Mouse (Mus musculus) kidney, postnatal 4 days (tissue): ENCODE data around the gene 1700016K19Rik.
A peak's percentile ranks its signal among the peaks of the same experiment; 100 is the strongest.
"Not testable (repeated sequence)": the region's sequence is repeated elsewhere in the genome, so short reads cannot be mapped to it uniquely, and the experiment has no call there.

Source experiments
- DNase-seq, 2 experiments: peaks; one replicate each; pipeline ENCODE4 v3.0.0; 2021; ENCODE audit warnings: mixed read lengths in 2 of 2

1700016K19Rik gene

GRCm38 (mm10) chr11:75990965-75991835 is 8.5 kb upstream of the 1700016K19Rik start:
- no peak for DNase-seq

GRCm38 (mm10) chr11:75991911-75992310 is 7.8 kb upstream of the 1700016K19Rik start:
- no peak for DNase-seq

DNA sequence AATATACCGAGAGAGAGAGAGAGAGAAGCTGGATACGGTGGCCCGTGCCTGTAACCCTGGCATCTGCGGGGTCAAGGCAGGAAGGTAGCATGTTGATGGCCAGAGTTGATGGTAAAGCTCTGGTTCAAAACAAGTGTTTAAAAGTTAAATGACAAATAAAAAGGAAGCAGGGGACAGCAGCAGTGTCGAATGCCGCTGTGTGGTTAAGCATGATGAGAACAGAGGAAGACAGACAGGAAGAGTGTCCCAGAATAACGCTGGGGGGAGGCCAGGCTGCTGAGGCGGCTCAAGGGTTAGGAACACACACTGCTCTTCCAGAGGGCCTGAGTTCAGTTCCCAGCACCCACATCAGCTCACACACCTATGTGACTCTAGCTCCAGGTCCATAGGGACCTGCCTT is 7.2 kb upstream of the 1700016K19Rik start:
- no peak for DNase-seq

GRCm38 (mm10) chr11:75994357-75994756 is 5.4 kb upstream of the 1700016K19Rik start:
- peak in 1 of 2 experiments; percentile 35 for DNase-seq

DNA sequence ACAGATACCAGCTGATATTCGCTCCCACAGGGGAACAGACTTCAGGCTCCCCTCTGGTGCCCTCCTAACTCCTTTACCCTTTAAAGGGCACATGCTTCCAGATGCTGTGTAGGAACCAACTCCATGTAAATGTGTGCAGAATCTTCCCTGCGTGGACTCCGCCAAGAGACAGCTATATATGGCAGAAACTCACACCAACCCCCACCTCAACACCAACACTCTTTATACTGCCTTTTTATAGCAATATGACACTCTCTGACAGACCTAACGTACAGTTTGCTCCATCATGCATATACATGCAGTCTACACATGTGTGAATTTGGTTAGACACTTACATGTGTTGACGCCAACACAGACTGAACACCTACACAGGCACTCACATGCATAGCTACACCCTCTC is 989 bp downstream of the 1700016K19Rik start:
- no peak for DNase-seq

- peak; percentile 47 to 55 for DNase-seq
Observed at GRCm38 (mm10) chr11:76001237-76001878, 1.6 kb downstream of the 1700016K19Rik start.

DNA sequence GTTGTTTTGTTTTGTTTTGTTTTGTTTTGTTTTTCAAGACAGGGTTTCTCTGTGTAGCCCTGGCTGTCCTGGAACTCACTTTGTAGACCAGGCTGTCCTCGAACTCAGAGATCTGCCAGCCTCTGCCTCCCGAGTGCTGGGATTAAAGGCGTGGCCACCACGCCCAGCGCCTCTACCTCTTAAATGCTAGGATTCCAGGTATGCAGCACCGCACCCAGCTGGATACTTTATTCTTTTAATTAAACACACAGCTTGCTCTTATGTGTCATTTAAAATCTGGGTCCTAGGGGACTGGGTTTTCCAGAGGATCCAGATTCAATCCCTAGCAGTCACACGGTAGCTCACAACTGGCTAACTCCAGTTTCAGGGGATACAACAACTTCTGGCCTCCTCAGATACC is 4.6 kb downstream of the 1700016K19Rik start:
- DNase-seq: not testable (repeated sequence)

DNA sequence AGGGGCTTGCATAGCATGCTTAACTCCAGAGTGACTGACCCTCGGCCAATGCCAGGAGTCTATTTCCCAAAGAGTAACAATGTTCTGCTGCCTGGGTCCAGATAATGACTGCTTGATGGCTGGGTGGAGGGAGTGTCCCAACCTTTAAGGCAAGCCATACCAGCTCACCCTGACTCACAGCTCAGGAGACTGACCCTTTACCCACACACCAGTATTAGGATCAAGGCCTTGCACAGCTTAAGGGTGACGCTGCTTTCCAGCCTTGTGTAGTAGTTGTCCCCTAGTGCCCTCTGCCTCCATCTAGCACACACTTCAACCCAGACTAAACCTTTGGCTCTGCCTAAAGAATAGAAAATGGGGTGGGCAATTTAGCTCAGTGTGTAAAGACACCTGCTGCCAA is 8.4 kb downstream of the 1700016K19Rik start:
- no peak for DNase-seq

DNA sequence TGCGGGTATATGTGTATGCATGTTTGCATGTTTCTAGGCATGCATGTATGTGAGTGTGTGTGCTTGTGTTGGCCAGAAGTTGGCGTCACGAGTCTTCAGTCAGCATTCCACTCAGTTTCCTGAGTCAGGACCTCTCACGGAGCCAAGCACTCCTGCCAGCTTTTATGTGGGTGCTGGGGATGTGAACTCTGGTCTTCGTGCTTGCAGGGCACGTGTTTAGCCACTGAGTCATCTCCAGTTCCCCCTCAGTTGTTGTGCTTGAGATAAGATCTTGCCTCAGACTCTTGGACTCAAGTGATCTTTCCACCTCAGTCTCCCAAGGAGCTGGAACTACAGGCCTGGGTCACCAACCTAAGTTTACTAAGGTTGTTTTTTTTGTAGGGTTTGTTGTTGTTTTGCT is 9.4 kb downstream of the 1700016K19Rik start:
- DNase-seq: no peak

DNA sequence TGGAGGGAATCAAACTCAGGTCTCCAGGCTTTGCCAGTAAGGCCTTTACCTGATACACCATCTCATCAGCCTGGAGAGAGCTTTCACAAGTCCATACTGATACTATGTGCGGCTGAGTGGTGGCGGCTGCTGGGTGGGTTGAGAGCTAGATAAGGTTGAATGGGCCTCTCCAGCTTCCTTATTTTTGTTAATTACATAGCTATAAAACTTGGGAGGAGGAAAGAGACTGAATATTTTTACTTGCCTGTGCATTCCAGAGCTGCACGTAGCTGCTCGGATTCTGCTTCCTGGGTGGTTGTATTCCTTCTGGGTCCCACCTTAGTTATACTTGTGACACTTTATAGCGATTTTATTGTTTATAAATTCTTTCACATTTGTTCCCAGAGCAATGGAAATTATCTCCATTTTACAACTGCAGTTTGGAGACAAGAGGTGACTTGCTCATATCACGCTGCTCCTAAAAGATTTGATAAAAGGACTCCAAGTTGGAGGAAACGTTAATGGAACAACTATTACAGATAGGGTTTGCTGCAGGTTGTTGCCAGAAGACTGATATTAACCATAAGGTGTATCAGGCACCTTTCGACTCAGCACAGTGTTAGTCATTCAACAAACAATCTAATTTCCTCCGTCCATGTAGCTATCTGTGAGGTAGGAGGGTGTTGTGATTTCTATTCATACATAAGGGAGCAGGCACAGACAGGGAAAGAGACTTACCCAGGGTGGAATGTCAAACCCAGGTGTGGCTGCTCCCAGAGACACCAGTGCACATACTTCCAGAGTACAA is 11.3 kb downstream of the 1700016K19Rik start:
- DNase-seq: no peak

GRCm38 (mm10) chr11:76015251-76015650 is 15.5 kb downstream of the 1700016K19Rik start:
- no peak for DNase-seq

- DNase-seq: no peak
Observed at GRCm38 (mm10) chr11:76015814-76016213, 16.1 kb downstream of the 1700016K19Rik start.

DNA sequence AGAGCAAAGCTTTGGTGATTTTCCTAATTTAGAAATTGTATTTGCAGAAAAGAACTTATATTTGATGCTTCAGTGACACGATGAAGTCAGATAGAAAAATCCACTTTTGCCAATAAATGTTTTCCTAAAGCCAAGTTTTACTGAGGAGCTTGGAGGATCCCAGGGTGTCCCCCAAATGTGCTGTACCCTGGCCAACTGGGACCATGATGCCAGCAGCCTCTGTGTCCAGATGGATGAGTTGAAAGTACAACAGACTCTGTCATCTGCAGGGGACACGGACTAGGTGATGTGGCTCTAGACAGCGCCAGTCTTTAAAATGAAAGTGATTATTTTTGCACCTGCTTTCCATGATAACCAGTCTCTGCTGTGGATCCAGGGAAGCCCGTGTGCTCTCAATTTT is 20.2 kb downstream of the 1700016K19Rik start:
- no peak for DNase-seq

DNA sequence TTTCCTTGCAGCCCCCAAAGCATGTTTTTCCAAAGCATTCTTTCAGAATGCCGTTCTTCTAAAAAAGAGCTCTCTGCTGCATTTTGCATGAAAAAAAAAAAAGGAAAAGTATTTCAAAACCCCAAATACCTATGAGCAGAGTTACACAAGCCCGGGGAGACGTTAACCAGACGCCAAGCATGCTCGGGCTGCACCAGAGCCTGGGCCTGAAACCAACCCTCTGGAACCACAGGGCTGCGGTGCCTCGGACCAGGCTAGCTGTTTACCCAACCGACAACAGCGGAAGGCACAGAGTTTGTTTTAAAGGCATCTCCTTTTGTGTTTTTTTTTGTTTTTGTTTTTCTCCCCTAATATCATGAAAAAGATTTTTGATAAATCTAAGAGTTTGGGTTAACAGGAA is 21.2 kb downstream of the 1700016K19Rik start:
- no peak for DNase-seq

DNA sequence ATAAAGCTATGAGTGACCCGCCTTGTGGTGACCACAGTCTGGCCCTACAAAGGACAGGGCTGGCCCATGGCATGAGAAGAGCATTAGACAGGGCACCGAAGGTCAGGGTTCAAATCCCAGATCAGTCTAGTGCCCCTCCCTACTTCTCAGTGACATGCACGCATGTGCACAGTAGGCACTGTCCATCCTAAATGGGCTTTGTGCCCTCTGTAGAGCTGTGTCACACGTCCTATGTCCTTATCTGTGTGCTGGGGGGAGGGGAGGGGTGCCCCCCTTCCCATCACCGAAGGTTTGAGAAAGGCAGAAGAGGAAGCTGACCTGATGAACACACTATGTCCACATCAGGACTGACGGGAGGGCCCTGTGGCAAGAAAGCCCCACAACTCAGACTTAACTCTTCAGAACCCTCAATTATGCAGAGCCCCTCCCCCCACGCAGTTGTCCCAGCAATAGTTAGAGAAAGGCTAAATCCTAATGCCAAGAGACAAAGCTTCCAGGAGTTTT is 25.4 kb downstream of the 1700016K19Rik start:
- no peak for DNase-seq

DNA sequence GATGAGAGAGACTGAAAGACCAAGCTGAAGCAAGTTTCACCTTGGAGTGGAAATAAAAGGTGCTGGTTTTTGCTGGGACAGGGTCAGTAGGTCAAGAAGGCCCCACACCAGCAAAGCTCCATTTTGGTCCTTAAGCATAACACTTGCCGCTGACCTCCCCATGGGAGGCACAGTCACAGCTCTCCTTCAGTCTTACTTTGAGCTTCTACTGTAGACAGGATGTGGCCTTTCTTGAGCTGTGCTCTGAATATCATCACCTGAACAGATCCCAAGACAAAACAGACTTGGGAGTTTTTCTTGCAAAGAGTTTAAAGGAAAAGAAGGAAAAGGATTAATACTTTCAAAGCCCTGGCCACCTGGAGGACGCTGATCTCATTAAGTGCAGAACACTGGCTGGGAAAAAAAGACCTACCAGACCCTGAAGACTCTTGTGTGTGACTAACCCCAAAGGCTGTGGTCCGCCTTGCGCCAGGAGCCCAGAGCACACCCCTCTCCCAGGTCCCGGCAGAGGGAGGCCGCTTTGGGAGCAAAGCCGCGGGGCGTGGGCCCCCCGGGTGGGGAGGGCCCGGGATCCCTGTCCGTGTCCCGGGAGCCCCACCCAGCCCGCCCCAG is 26.9 kb downstream of the 1700016K19Rik start:
- DNase-seq: no peak

DNA sequence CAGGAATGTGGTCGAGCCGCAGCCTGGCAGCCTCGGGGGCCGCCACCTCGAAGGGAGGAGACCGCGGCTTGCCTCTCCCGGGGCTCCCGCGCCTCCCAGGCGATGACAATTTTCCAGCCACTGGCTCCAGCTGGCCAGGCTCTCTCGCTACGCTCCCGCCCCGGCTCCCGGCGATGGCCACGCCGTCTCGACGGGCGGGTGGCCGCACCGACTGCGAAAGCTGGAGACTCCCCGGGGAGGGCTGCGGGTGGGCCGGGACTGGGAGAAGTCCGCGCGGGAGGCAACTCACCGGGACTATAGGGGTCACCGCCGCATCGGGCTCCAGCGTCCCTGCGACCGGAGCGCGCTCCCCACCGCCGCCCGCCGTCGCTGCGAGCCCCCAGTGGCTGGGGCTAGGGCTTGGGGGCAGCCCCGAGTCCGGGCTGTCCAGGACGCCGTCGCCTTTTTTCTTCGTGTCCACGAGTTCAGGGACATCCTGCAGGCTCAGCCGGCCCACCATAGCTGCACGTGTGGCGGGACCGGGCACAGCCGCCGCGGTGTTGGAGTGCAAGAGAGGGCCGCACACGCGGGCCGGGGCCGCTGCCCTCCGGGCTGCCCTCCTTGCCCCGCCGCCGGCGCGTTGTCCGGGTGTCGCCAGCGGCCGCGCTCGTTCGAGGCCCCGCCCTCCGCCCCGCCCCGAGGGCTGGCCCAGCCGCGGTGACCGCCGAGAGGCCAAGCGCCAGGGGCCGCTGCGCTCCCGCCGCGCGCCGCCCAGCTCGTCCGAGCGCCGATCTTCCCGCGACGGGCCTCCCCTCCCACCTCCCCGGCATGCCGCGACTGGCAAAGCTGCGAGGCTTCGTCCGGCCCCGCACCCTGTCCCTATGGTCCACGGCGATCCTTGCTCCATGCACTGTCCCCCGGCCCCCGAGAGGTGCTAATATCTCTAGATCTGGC is 27.7 kb downstream of the 1700016K19Rik start, which contains the start of gene Rflnb:
Rflnb (minus strand) TSS at position 644 of the 933 bp plus-strand sequence.
- peak; percentile 94 to 96 for DNase-seq

DNA sequence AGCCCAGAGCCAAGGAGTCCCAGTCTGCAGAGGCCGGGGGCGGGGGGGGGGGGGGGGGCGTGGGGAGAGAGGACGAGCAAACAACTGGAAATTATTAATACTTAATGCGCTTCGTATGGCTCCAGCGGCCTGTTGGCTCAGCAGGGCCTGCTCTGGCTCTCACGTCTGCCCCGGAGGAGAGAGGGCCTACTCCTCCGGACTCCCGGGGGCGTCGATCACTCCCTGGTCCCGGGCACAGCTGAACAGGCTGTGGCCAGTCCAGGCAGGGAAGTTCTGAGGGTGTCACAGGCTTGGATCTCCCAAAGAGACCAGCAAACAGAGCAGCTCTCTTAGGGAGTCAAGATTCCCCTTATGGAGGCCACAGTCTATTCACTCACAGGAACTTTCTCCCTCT is 28.4 kb downstream of the 1700016K19Rik start:
- DNase-seq: peak; percentile 65 to 75

DNA sequence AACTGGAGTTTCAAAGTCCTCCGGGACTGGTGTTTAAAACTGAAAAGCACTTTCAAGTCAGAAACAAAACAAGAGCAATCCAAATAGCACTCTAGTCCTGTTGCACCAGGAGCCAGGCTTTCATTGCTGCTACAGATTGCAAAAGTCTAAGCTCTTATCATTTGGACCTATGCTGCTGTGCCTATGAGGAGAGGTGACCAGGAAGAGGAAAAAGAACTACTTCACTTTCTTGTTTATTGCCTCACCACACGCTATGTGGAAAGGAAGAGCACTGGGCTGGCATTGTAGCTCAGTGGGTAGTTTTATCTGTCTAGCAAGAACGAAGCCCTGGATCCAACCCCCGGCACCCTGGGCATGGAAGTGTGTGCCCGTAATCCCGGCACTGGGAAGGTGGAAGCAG is 33.6 kb downstream of the 1700016K19Rik start:
- DNase-seq: no peak

DNA sequence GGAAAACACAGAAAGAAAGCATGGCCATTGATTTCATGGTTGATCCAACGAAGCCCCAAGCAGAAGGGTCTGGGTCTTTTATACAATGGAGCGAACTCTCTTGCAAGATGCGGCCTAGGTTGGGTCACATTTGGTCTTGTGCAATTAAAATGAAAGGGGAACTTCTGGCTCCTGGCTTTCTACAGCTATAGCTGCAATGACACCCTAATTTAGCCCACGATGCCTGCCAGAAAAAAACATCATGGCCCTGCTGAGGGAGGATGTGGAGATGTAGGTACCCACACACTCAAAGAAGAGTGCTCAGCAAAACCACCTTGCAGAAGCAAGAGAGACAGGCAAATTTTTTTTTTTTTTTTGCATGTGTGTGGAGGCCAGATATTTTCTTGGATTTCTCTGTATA is 34.1 kb downstream of the 1700016K19Rik start:
- no peak for DNase-seq

DNA sequence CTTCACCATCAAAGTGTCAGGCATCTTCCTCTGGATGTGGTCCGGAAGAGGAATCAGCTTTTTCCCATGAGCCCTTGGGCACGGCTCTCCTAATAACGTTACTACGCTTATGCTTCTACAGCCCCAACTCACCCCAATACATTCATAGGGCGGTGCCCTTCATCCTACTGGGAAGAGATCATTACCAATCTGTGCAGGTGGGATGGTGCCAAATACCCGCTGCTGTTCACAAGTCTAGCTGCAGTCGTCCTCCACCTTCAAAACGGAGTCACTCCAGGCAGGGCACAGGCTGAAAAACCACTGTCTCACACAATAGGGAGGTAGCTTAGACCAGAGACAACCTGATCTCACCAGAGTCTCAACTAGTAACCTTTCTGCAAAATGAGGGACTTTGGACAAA is 35.5 kb downstream of the 1700016K19Rik start:
- DNase-seq: no peak
